Mouse (Mus musculus) frontal cortex, postnatal 10 days (tissue): ENCODE measurements around the gene Cdc42se2.
A peak's percentile ranks its signal among the peaks of the same experiment; 100 is the strongest.

ENCODE experiments used
- DNase-seq, 2 experiments: peaks; one replicate each; pipeline ENCODE4 v3.0.0; 2022; ENCODE audit warnings: low spot score in 2 of 2, mixed read lengths in 1 of 2

Gene Cdc42se2

GRCm38 (mm10) chr11:54793173-54793572, 5.7 kb upstream of the Cdc42se2 start:
- DNase-seq, result no peak

- DNase-seq, result no peak
These were observed 4.0 kb upstream of the Cdc42se2 start for GRCm38 (mm10) chr11:54791458-54791857.

GRCm38 (mm10) chr11:54786858-54787487, 502 bp downstream of the Cdc42se2 start:
- DNase-seq, result peak; percentile 34 to 56

GRCm38 (mm10) chr11:54785566-54785965, 1.9 kb downstream of the Cdc42se2 start:
- no peak for DNase-seq

GRCm38 (mm10) chr11:54784436-54784835, 3.0 kb downstream of the Cdc42se2 start:
- no peak for DNase-seq

- DNase-seq, result no peak
These were observed 5.2 kb downstream of the Cdc42se2 start for GRCm38 (mm10) chr11:54782253-54782652.

GRCm38 (mm10) chr11:54779946-54780345, 7.5 kb downstream of the Cdc42se2 start:
- no peak for DNase-seq

GRCm38 (mm10) chr11:54778131-54778844, 9.2 kb downstream of the Cdc42se2 start:
- DNase-seq, result no peak

DNA sequence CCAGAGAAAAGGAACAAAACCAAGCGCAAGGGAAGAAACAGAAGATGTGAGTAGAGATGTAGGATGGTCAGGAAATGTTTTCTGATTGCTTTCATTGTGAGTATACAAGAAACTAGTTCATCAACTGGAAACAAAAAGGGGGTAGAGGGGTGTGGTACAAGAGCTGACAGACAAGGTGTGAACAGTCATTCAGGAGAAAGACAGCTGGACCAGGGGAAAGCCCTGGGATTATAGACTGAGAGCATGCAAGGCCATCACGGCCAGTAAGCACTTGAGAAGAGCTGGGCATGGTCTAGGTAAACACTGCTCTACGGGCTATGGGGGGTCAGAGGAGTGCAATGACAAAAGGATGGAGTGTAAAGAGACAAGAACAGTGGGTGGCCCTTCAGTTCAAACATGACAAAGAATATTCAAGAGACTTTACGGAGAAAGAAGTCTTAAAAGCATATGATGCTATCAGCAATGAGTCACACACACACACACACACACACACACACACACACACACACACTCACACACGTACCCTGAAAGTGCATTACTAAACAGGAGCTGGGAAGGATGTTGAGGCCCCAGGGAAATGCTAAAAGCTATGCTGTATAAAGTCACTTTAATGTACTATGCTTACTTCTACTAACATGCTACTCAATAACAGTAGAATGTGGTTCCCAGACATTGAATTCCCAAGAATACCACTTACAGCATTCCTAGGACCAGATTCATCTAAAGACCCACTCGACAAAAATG, 9.9 kb downstream of the Cdc42se2 start:
- DNase-seq, result no peak

- DNase-seq, result no peak
These were observed 10.6 kb downstream of the Cdc42se2 start for GRCm38 (mm10) chr11:54776735-54777333.

GRCm38 (mm10) chr11:54776367-54776701, 11.1 kb downstream of the Cdc42se2 start:
- no peak for DNase-seq

- no peak for DNase-seq
These were observed 11.7 kb downstream of the Cdc42se2 start for GRCm38 (mm10) chr11:54775628-54776366.

DNA sequence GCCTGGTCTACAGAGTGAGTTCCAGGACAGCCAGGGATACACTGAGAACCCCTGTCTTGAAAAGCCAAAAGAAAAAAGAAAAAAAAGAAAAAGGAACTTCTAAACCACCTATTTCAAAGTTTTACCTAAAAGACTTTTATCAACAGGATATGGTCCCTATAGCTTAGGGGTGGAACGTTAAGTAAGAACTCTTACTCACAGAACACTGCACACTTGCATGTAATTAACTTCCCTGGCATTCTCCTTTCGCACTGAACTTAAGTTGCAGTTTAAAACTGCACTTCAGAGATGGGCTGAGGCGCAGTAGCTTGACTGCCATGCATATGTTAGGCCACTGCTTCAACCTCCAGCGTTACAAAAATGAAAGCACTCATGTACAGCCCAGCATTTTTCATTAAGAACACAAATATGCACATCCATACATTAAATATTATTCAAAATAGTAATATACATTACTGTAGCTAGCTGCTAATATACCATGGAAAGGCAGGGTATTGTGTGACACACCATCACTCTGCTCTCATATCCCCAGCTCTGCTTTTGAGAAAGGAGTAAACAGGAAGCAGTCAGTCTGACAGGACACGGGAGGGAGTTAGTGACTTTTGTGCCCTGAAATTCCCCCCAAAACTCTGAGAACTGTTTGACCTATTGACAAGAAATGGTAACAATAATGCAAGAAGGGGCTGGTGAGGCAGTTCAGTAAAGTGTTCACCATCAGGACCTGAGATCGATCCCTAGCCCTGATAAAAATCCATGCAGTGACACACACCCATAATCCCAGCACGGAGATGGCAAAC, 13.0 kb downstream of the Cdc42se2 start:
- no peak for DNase-seq

DNA sequence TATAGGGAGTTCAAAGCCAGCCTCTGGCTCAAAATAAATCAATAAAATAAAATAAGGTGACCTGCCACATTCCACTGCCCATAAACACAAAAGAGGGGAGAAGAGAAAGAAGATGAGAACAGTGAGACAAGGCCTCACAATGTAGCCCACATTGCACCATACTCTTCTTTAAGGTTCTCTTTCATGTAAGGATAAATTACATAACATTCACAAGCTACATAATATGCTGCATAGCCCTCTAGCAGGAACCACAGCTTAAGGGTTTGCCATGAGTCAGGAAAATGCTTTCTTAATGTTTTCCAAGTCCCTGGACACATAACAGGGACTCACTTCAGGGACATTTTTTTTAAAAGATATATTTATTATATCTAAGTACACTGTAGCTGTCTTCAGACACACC, 15.9 kb downstream of the Cdc42se2 start:
- no peak for DNase-seq

DNA sequence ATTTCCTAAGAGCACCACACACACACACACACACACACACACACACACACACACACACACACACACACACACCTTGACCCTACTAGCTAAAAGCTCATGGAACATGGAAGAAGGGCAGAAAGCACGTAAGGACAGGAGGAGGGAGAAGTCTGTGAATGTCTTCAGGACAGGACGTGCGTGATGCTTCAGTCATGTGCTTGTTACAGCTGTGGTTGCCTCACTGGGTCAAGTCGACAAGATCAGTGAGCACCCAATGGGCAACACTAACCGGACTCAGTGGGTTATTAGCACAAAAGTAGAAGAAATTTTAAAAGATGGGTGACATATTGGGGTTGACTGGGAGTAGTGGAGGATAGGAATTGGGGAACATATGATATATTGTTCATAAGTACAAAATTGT, 17.6 kb downstream of the Cdc42se2 start:
- no peak for DNase-seq

DNA sequence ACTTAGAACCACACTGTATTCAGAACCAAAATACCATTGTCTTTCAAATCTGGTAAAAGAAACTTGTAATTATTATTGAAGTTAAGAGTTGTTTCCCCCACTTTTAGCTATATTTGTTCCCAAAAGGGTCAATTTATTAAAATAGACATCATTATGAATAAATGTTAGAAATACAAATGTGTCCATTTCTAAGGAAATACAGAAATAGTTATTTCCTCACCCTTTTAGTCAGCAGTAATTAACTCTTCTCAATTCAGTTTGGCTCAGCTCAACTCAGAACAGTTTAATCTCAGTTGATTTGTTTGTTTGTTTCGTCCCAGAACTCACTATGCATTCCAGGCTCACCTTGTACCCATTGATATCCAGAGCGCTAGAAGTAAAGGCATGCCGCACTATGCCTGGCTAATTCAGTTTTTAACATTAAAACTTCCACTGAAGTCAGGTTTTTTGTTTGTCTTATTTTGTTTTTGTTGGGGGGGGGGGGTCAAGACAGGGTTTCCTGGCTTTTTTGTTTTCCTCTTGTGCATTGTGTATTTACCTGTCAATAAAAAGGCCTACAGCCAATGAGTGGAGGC, 19.3 kb downstream of the Cdc42se2 start:
- DNase-seq, result no peak

DNA sequence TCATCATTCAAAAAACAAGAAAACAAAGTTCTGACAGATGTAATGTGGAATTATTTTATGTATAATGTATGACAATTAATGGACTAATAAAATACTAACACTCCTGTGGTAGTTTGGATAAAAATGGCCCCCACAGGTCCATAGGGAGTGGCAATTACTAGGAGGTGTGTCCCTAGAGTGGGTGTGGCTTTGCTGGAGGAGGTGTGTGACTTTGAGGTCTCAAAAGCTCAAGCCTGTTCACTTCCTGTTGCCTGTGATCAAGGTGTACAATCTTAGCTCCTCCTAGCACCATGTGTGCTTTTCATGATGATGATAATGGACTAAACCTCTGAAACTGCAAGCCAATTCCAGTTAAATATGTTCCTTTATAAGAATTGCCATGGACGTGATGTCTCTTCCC, 22.7 kb downstream of the Cdc42se2 start:
- DNase-seq, result no peak

DNA sequence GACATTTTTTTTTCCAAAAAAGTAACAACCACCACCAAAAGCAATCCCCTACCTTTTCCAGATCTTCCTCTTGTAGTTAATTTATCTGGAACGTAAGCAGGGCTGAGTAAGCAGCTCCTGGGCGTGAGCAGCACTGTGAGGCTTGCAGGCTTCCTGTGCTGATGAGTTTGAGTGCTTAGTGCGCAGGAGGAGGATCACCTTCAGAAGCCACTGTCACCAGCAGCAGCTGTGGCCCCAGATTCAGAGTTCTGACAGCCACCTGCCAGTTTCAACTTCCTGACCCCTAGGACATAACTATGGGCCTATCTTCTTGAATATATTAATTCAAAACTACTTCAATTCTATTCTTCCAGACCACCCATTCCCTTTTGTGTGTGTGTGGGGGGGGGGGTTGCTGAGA, 23.4 kb downstream of the Cdc42se2 start:
- no peak for DNase-seq

DNA sequence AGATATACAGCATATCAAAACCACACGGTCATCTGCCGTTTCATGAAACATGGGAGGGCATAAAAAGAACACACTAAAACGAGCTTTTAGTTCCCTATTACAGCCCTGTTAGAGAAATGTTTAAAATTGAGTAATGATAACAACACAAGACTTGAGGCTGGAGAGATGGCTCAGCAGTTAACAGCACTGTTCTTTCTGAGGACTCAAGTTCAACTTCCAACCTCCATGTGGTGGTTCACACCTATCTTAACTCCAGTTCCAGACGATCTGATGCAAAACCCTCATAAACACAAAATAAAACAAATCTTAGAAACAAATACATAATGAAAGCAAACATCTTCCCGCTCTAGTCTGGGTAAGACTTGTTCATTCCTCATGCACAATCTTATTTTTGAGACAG, 24.7 kb downstream of the Cdc42se2 start:
- no peak for DNase-seq

DNA sequence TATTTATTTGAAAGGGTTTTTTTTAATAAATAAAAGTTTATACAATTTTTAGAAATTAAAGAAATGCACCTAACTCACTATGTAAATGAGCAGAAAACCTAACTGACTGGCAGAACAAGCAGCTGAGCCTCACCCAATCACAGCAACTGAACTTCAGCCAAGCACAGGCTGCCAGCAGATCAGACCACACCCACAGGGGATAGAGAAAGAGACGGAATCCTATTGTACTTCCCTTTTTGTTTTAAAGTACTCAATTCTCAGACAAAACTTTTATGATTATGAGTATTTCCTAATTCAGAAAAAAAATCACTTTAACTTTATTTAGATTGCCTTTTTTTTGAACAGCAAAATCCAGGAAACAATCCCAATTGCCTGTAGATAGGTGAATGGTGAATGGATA, 29.5 kb downstream of the Cdc42se2 start:
- no peak for DNase-seq
